Mouse (Mus musculus): ENCODE measurements around the gene Kcna6. TPM values are rescaled to one million over a fixed set of nuclear protein-coding genes. Genes with fewer than 3 reads are reported as not detected.

The Kcna6 gene
- 10.6 and 11.4 TPM in 2 replicates for polyA plus RNA-seq (2015; fragmentation: Nextera tagmentation; extraction: Ambion mirVana)

GRCm38 (mm10) chr6:126740211-126741142 is at the start of gene Kcna6:
Kcna6 (minus strand) TSS chr6:126740674.
- H3K9me3 ChIP-seq: no peaks in the 10 kb centered on the region
- H3K36me3 ChIP-seq: no peaks in the 10 kb centered on the region
- H3K27me3 ChIP-seq: peaks cover 6% of the 10 kb centered on the region; the same call in 1 of the 2 replicates
- under 1% methylated on average over 36 of the region's 36 CpGs for WGBS
- H3K4me2 ChIP-seq (replicated peaks): peak within 1 kb of the TSS; percentile 75
- peaks cover 21% of the 10 kb centered on the region for H3K4me1 ChIP-seq
- H3K4me3 ChIP-seq: peak within 1 kb of the TSS; percentile 53
- peak within 1 kb of the TSS; percentile 55 for H3K27ac ChIP-seq (replicated peaks)
- ATAC-seq (replicated peaks): peak; percentile 96
- H3K9ac ChIP-seq (replicated peaks): peak within 1 kb of the TSS; percentile 49

GRCm38 (mm10) chr6:126788863-126789262 is 48.4 kb upstream of the Kcna6 start:
- WGBS: 80% methylated on average over 8 of the region's 8 CpGs

GRCm38 (mm10) chr6:126784206-126784605 is 43.7 kb upstream of the Kcna6 start:
- no peaks in the 10 kb centered on the region for H3K36me3 ChIP-seq
- ATAC-seq (replicated peaks): no peak
- 50% methylated on average over 5 of the region's 5 CpGs for WGBS
- no peak overlapping the region for H3K4me3 ChIP-seq
- H3K27ac ChIP-seq (replicated peaks): no peak overlapping the region
- no peaks in the 10 kb centered on the region for H3K9me3 ChIP-seq
- H3K27me3 ChIP-seq: no peaks in the 10 kb centered on the region
- no peaks in the 10 kb centered on the region for H3K4me1 ChIP-seq
- no peak overlapping the region for H3K9ac ChIP-seq (replicated peaks)
- H3K4me2 ChIP-seq (replicated peaks): no peak overlapping the region

More at GRCm38 (mm10) chr6:126788863-126789262, 48.4 kb upstream of the Kcna6 start:
- Histone ChIP-seq H3K36me3 (no peaks in the 10 kb centered on the region), H3K27me3 (no peaks in the 10 kb centered on the region), H3K4me1 (no peaks in the 10 kb centered on the region), H3K9ac (replicated peaks) (no peak overlapping the region), H3K27ac (replicated peaks) (no peak overlapping the region), H3K4me2 (replicated peaks) (no peak overlapping the region), H3K9me3 (no peaks in the 10 kb centered on the region), H3K4me3 (no peak overlapping the region)
- no peak for ATAC-seq (replicated peaks)

DNA sequence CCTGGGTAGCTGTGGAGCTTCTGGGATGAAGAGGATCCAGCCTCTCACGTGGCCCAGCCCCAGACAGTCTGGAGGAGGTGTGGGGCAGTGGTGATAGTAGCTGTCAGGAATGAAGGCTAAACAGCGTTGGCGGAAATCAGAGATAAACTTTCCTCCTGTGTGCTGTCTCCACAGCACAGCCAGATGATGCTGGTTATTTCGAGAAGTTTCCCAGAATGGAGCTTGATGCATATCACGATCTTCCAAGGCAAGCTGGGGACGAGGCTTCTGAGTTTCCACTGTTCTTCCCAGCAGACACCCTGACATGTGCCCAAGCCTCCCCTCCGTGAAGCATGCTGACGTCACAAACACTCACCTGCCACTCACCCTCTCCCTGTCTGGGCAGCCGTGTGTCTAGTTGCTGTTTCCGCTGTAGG is 43.2 kb upstream of the Kcna6 start:
- Histone ChIP-seq H3K27ac (replicated peaks) (no peak overlapping the region), H3K4me3 (no peak overlapping the region), H3K9me3 (no peaks in the 10 kb centered on the region), H3K36me3 (no peaks in the 10 kb centered on the region), H3K9ac (replicated peaks) (no peak overlapping the region), H3K27me3 (no peaks in the 10 kb centered on the region), H3K4me1 (no peaks in the 10 kb centered on the region), H3K4me2 (replicated peaks) (no peak overlapping the region)
- no peak for ATAC-seq (replicated peaks)
- 80% methylated on average over 10 of the region's 10 CpGs for WGBS

GRCm38 (mm10) chr6:126783056-126783455 is 42.6 kb upstream of the Kcna6 start:
- Histone ChIP-seq H3K4me3 (no peak overlapping the region), H3K27me3 (no peaks in the 10 kb centered on the region), H3K4me2 (replicated peaks) (no peak overlapping the region), H3K4me1 (no peaks in the 10 kb centered on the region), H3K9me3 (no peaks in the 10 kb centered on the region), H3K36me3 (no peaks in the 10 kb centered on the region), H3K27ac (replicated peaks) (no peak overlapping the region), H3K9ac (replicated peaks) (no peak overlapping the region)
- 100% methylated on average over 1 of the region's 1 CpGs for WGBS
- ATAC-seq (replicated peaks): no peak

DNA sequence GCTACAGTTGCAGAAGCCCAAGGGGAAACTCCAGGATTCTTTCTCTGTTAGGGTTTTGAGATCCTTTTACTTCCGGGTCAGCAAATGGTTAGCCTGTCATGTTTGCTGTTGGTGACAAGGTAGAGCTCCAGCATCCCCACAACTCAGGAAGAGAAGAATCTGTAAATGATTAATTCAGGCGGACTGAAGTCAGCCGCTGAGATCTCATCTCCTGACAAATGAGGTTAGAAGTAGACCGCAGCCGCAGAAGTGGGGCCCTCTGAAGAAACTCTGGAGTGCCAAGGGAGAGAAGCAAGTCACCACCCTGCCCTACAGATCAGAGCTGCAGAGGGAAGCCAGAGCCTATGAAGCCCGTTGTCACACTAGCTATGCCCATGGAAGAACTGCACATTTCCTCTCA is 37.4 kb upstream of the Kcna6 start:
- WGBS: 88% methylated on average over 6 of the region's 6 CpGs

GRCm38 (mm10) chr6:126773873-126774272 is 33.4 kb upstream of the Kcna6 start:
- Histone ChIP-seq H3K9ac (replicated peaks) (no peak overlapping the region), H3K36me3 (no peaks in the 10 kb centered on the region), H3K4me1 (0 out of 2 replicates have a peak, but pooled peaks cover under 1% of the 10 kb centered on the region), H3K27ac (replicated peaks) (no peak overlapping the region), H3K9me3 (no peaks in the 10 kb centered on the region), H3K4me3 (no peak overlapping the region), H3K27me3 (no peaks in the 10 kb centered on the region), H3K4me2 (replicated peaks) (no peak overlapping the region)
- 64% methylated on average over 4 of the region's 4 CpGs for WGBS
- ATAC-seq (replicated peaks): no peak

More for the DNA sequence above, 37.4 kb upstream of the Kcna6 start:
- no peak for ATAC-seq (replicated peaks)
- Histone ChIP-seq H3K27me3 (no peaks in the 10 kb centered on the region), H3K9ac (replicated peaks) (no peak overlapping the region), H3K9me3 (no peaks in the 10 kb centered on the region), H3K4me1 (no peaks in the 10 kb centered on the region), H3K36me3 (no peaks in the 10 kb centered on the region), H3K27ac (replicated peaks) (no peak overlapping the region), H3K4me3 (no peak overlapping the region), H3K4me2 (replicated peaks) (no peak overlapping the region)

GRCm38 (mm10) chr6:126772326-126772725 is 31.9 kb upstream of the Kcna6 start:
- H3K9ac ChIP-seq (replicated peaks): no peak overlapping the region

GRCm38 (mm10) chr6:126770146-126770731 is 29.8 kb upstream of the Kcna6 start:
- H3K27me3 ChIP-seq: no peaks in the 10 kb centered on the region
- H3K36me3 ChIP-seq: no peaks in the 10 kb centered on the region
- H3K4me1 ChIP-seq: peaks cover 18% of the 10 kb centered on the region
- no peak overlapping the region for H3K9ac ChIP-seq (replicated peaks)
- WGBS: 60% methylated on average over 12 of the region's 12 CpGs
- no peak for ATAC-seq (replicated peaks)
- H3K4me3 ChIP-seq: no peak overlapping the region
- H3K9me3 ChIP-seq: no peaks in the 10 kb centered on the region
- no peak overlapping the region for H3K4me2 ChIP-seq (replicated peaks)
- H3K27ac ChIP-seq (replicated peaks): no peak overlapping the region

More at GRCm38 (mm10) chr6:126772326-126772725, 31.9 kb upstream of the Kcna6 start:
- Histone ChIP-seq H3K9me3 (no peaks in the 10 kb centered on the region), H3K27ac (replicated peaks) (no peak overlapping the region), H3K4me2 (replicated peaks) (no peak overlapping the region), H3K36me3 (no peaks in the 10 kb centered on the region), H3K4me3 (no peak overlapping the region), H3K27me3 (no peaks in the 10 kb centered on the region), H3K4me1 (peaks cover 16% of the 10 kb centered on the region)
- no peak for ATAC-seq (replicated peaks)
- 71% methylated on average over 4 of the region's 4 CpGs for WGBS

DNA sequence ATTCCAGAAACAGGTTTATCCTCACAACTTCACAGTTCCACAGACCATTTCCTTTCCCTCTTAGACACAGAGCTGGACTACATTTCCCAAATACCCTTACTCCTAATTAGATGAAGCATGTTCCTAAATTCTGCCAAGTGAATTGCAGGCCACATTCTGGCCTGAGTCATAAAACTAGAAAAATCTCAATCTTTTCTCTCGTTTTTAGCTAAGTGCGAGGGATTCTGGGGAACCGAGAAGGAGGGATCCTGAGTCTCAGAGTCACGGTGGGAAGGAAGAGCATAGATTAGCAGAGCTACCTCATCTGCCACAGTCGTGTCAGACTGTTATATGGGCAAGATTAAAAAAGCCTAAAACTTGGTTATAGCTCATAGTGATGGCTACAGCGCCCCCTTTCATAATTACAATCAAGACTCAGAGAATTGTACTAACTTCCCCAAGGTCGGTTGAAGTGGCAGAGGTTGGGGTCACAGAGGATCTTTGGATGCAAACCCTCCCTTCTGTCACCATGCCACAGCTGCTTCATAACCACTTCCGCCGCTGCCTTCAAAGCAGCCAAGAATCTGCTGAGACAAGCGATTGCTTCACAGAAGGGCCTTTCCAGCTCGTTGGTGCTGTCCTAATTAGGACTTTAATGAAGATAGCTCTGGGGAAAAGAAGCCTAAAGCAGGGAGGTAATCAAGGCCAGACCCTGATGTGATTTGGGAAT is 28.6 kb upstream of the Kcna6 start:
- WGBS: 46% methylated on average over 11 of the region's 11 CpGs
- Histone ChIP-seq H3K36me3 (no peaks in the 10 kb centered on the region), H3K4me1 (peaks cover 27% of the 10 kb centered on the region), H3K9ac (replicated peaks) (no peak overlapping the region), H3K4me3 (no peak overlapping the region), H3K27ac (replicated peaks) (peak overlapping the region; percentile 71; the same call in 1 of the 2 replicates), H3K27me3 (no peaks in the 10 kb centered on the region), H3K9me3 (no peaks in the 10 kb centered on the region), H3K4me2 (replicated peaks) (no peak overlapping the region)
- no peak for ATAC-seq (replicated peaks)

DNA sequence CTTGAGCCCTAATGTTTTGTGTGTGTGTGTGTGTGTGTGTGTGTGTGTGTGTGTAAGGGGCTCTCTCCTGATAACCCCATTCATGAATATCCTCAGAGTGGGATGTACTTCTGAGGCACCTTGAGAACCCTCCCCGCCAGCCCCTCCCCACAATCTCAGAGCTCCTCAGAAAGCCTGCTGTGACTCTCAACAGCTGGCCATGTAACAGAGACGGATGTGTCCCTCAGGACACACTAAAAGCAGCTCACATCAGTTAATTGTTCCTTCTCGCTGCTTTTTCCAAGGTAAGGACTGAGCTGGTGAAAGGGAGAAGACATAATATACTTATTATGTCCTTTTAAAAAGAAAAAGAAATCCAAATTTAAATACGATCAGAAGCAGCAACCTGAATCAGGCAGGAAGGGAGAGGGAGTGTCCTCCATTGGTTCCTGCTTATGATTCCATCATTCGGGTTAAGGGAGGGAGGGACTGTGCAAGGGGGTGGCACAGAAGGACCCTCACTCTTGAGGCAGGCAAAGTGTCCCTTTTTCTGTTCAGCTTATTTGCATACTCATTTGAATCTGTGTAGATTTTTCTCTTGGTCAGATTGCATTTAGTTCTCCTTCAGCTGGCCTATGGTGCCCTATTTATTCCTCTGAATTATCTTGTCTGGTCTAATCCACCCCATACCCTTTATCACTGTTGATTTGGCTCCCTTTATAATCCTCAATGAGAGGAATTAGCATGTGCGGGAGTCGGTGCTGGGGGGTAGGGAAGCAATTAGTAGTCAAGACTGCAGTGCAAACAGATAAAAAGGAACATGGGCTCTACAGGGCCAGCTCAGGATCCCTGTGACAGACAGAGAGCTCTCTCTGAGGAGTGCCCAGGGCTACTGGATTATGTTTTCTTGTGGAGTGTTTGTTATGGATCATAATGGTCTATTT is 27.4 kb upstream of the Kcna6 start:
- ATAC-seq (replicated peaks): peak; percentile 62
- no peaks in the 10 kb centered on the region for H3K9me3 ChIP-seq
- no peaks in the 10 kb centered on the region for H3K36me3 ChIP-seq
- H3K27me3 ChIP-seq: no peaks in the 10 kb centered on the region
- no peak overlapping the region for H3K9ac ChIP-seq (replicated peaks)
- no peak overlapping the region for H3K4me3 ChIP-seq
- 12% methylated on average over 7 of the region's 7 CpGs for WGBS
- peaks cover 27% of the 10 kb centered on the region for H3K4me1 ChIP-seq
- peak overlapping the region; percentile 71 for H3K27ac ChIP-seq (replicated peaks)
- no peak overlapping the region for H3K4me2 ChIP-seq (replicated peaks)
